Mouse (Mus musculus) CH12.LX (cell line): ENCODE measurements around the gene Rubcnl. TPM values are rescaled to one million over a fixed set of nuclear protein-coding genes. Genes with fewer than 3 reads are reported as not detected.

ENCODE experiments used
- DNase-seq: peaks from one replicate; pipeline ENCODE4 v3.0.0-alpha.2; 2013; ENCODE audit errors: extremely low read depth
- H3K27ac ChIP-seq: 2 replicates; pipeline ENCODE4 v1.5.1; 2012; ENCODE audit warnings: low read depth, mild to moderate bottlenecking, control low read depth, moderate library complexity; ENCODE audit not compliant: insufficient read depth
- H3K27me3 ChIP-seq: replicated peaks from 2 replicates; pipeline ENCODE3; 2012; ENCODE audit warnings: inconsistent platforms
- H3K36me3 ChIP-seq, 2 experiments: replicated peaks in 1 of 2; 2 replicates each; pipeline versions ENCODE3 to v1.6.1; 2012; ENCODE audit warnings: inconsistent platforms in 1 of 2, low read length in 1 of 2, mild to moderate bottlenecking in 1 of 2, mixed read lengths in 1 of 2, moderate library complexity in 1 of 2; ENCODE audit not compliant: control insufficient read depth in 1 of 2, insufficient read depth in 1 of 2
- H3K4me1 ChIP-seq, 2 experiments: 2 replicates each; pipeline ENCODE4 v1.6.1; 2012; ENCODE audit warnings: inconsistent platforms in 1 of 2, moderate library complexity in 1 of 2; ENCODE audit not compliant: insufficient read depth in 2 of 2, control insufficient read depth in 1 of 2
- H3K4me2 ChIP-seq: 2 replicates; pipeline ENCODE4 v1.6.1; 2012; ENCODE audit warnings: low read depth, mild to moderate bottlenecking, control low read depth; ENCODE audit not compliant: poor library complexity, insufficient read depth, severe bottlenecking
- H3K4me3 ChIP-seq, 3 experiments: fragments of 150-350 bp in 1 of 3; sonication (generic) in 1 of 3; replicated peaks in 1 of 3; 2 replicates each; pipeline versions ENCODE3 to v1.5.1; 2011 to 2012; ENCODE audit warnings: low read depth in 2 of 3, low read length in 2 of 3, mild to moderate bottlenecking in 2 of 3, moderate library complexity in 2 of 3, control low read depth in 1 of 3, improper control_type of control experiment in 1 of 3, inconsistent platforms in 1 of 3, mixed read lengths in 1 of 3; ENCODE audit not compliant: poor library complexity in 1 of 3
- H3K79me2 ChIP-seq: replicated peaks from 2 replicates; pipeline ENCODE4 v1.6.1; 2012; ENCODE audit warnings: mild to moderate bottlenecking, moderate library complexity; ENCODE audit not compliant: control insufficient read depth, poor library complexity, insufficient read depth, severe bottlenecking; ENCODE audit errors: extremely low read depth
- H3K9ac ChIP-seq: 2 replicates; pipeline ENCODE4 v1.6.1; 2012; ENCODE audit warnings: low read depth, mild to moderate bottlenecking, control low read depth, moderate library complexity; ENCODE audit not compliant: insufficient read depth
- H3K9me3 ChIP-seq: replicated peaks from 2 replicates; pipeline ENCODE3; 2012; ENCODE audit warnings: low read length, inconsistent platforms, mixed read lengths
- BHLHE40 ChIP-seq: IDR thresholded peaks from 2 replicates; pipeline ENCODE4 v1.6.1; 2011; ENCODE audit warnings: mild to moderate bottlenecking, low read depth, low read length, improper control_type of control experiment
- CHD1 ChIP-seq: IDR thresholded peaks from 2 replicates; pipeline ENCODE4 v1.6.1; 2012; ENCODE audit warnings: low read depth, low read length, improper control_type of control experiment, inconsistent platforms
- E2F4 ChIP-seq: IDR thresholded peaks from 2 replicates; pipeline ENCODE4 v1.6.1; 2011; ENCODE audit warnings: low read depth, low read length, improper control_type of control experiment; ENCODE audit not compliant: insufficient replicate concordance
- ELF1 ChIP-seq: IDR thresholded peaks from 2 replicates; pipeline ENCODE4 v1.6.1; 2014; ENCODE audit warnings: low read depth, mild to moderate bottlenecking, inconsistent platforms, low read length, improper control_type of control experiment
- EP300 ChIP-seq: IDR thresholded peaks from 2 replicates; pipeline ENCODE4 v1.6.1; 2011; ENCODE audit warnings: low read length, improper control_type of control experiment
- ETS1 ChIP-seq: conservative IDR thresholded peaks from 2 replicates; pipeline ENCODE4 v1.6.1; 2012; ENCODE audit warnings: low read depth, mild to moderate bottlenecking, inconsistent platforms, low read length, improper control_type of control experiment, moderate library complexity
- GABPA ChIP-seq: IDR thresholded peaks from 2 replicates; pipeline ENCODE4 v1.6.1; 2012; ENCODE audit warnings: low read depth, low read length, improper control_type of control experiment, inconsistent platforms; ENCODE audit not compliant: insufficient replicate concordance
- HCFC1 ChIP-seq: IDR thresholded peaks from 2 replicates; pipeline ENCODE4 v1.6.1; 2012; ENCODE audit warnings: low read depth, mild to moderate bottlenecking, inconsistent platforms, low read length, improper control_type of control experiment
- IRF4 ChIP-seq: IDR thresholded peaks from 2 replicates; pipeline ENCODE4 v1.6.1; 2014; ENCODE audit warnings: low read depth, mild to moderate bottlenecking, inconsistent platforms, low read length, improper control_type of control experiment
- JUN ChIP-seq: IDR thresholded peaks from 2 replicates; pipeline ENCODE4 v1.6.1; 2011; ENCODE audit warnings: low read depth, mild to moderate bottlenecking, low read length, improper control_type of control experiment, moderate library complexity; ENCODE audit not compliant: insufficient read depth
- JUND ChIP-seq: conservative IDR thresholded peaks from 2 replicates; pipeline ENCODE4 v1.6.1; 2011; ENCODE audit warnings: low read depth, low read length, improper control_type of control experiment
- KAT2A ChIP-seq: IDR thresholded peaks from 2 replicates; pipeline ENCODE4 v1.6.1; 2012; ENCODE audit warnings: low read length, improper control_type of control experiment, inconsistent platforms; ENCODE audit not compliant: insufficient replicate concordance
- MAFK ChIP-seq: IDR thresholded peaks from 2 replicates; pipeline ENCODE4 v1.6.1; 2011; ENCODE audit warnings: low read length, improper control_type of control experiment; ENCODE audit not compliant: insufficient replicate concordance
- MAX ChIP-seq: IDR thresholded peaks from 2 replicates; pipeline ENCODE4 v1.6.1; 2011; ENCODE audit warnings: low read length, improper control_type of control experiment
- MAZ ChIP-seq: IDR thresholded peaks from 2 replicates; pipeline ENCODE4 v1.6.1; 2012; ENCODE audit warnings: low read depth, mild to moderate bottlenecking, inconsistent platforms, low read length, improper control_type of control experiment, moderate library complexity
- MEF2A ChIP-seq: IDR thresholded peaks from 2 replicates; pipeline ENCODE4 v1.6.1; 2014; ENCODE audit warnings: low read depth, mild to moderate bottlenecking, inconsistent platforms, low read length, improper control_type of control experiment, borderline replicate concordance
- MXI1 ChIP-seq: IDR thresholded peaks from 2 replicates; pipeline ENCODE4 v1.6.1; 2011; ENCODE audit warnings: mild to moderate bottlenecking, low read depth, low read length, improper control_type of control experiment
- PAX5 ChIP-seq: IDR thresholded peaks from 2 replicates; pipeline ENCODE4 v1.6.1; 2012; ENCODE audit warnings: low read length, inconsistent platforms, mixed read lengths
- POLR2A ChIP-seq: IDR thresholded peaks from 2 replicates; pipeline ENCODE4 v1.6.1; 2011; ENCODE audit warnings: low read depth, mild to moderate bottlenecking, improper control_type of control experiment, low read length
- POLR2AphosphoS2 ChIP-seq: IDR thresholded peaks from 2 replicates; pipeline ENCODE4 v1.6.1; 2011; ENCODE audit warnings: low read depth, low read length, improper control_type of control experiment
- SMC3 ChIP-seq: IDR thresholded peaks from 2 replicates; pipeline ENCODE4 v1.6.1; 2011; ENCODE audit warnings: low read depth, low read length, improper control_type of control experiment
- TBP ChIP-seq: conservative IDR thresholded peaks from 2 replicates; pipeline ENCODE4 v1.6.1; 2011; ENCODE audit warnings: low read depth, low read length, improper control_type of control experiment
- UBTF ChIP-seq: IDR thresholded peaks from 2 replicates; pipeline ENCODE4 v1.6.1; 2012; ENCODE audit warnings: low read depth, mild to moderate bottlenecking, inconsistent platforms, low read length, improper control_type of control experiment, moderate library complexity
- USF1 ChIP-seq: IDR thresholded peaks from 2 replicates; pipeline ENCODE4 v1.6.1; 2014; ENCODE audit warnings: low read depth, mild to moderate bottlenecking, inconsistent platforms, low read length, improper control_type of control experiment
- ZKSCAN1 ChIP-seq: IDR thresholded peaks from 2 replicates; pipeline ENCODE4 v1.6.1; 2012; ENCODE audit warnings: low read depth, inconsistent platforms, low read length, improper control_type of control experiment, borderline replicate concordance
- dilution Hi-C: fragments of 300-500 bp; cut with MboI; formaldehyde crosslinking; loops from 2 replicates; pipeline ENCODE4 v1.14.3; 2020; ENCODE audit warnings: low sequenced_read_pairs; ENCODE audit not compliant: extremely low pct_unique_long_range_greater_than_20kb, extremely low pct_ligation_motif_present
- in situ Hi-C: fragments of 300-500 bp; cut with MboI; formaldehyde crosslinking; loops from 3 replicates; pipeline ENCODE4 v1.14.3; 2019; ENCODE audit warnings: low sequenced_read_pairs, low pct_ligation_motif_present, low pct_unique_long_range_greater_than_20kb, mixed read lengths
- polyA plus RNA-seq: library from polyadenylated mRNA; unstranded; fragments of >175 nt; gene quantifications from 2 replicates; pipeline ENCODE4 v1.2.1, GENCODE M21; 2012; ENCODE audit warnings: low read depth; ENCODE audit not compliant: insufficient read length
- total RNA-seq, 2 experiments: library from RNA; depleted of rRNA; stranded (reverse); fragments of 300-350 nt in 1 of 2; fragments of >200 nt in 1 of 2; gene quantifications; 2 replicates each; pipeline ENCODE4 v1.2.3; 2012 to 2014

The Rubcnl gene
- total and polyA plus RNA-seq, 3 experiments, result 24.7 to 27.2 (median 24.9) TPM

- TF ChIP-seq ELF1 (peak; percentile 58; the same call in 1 of the 2 replicates), PAX5 (no peak), SMC3 (peak; percentile 25; the same call in 1 of the 2 replicates), EP300 (no peak; the same call in 1 of the 2 replicates), HCFC1 (no peak), USF1 (no peak), ZKSCAN1 (no peak), JUND (no peak)
These were observed 4.7 kb upstream of the Rubcnl start (continued) for GRCm38 (mm10) chr14:75010986-75011655.

- in situ Hi-C loops, result no loop called here
- DNase-seq, result no peak
- peak overlapping the region; percentile 63 to 91 (median 85) for H3K4me3 ChIP-seq
- peaks cover 3 to 50% of the 10 kb centered on the region in 2 experiments for H3K4me1 ChIP-seq
- peak overlapping the region; percentile 92 for H3K9ac ChIP-seq
- TF ChIP-seq HCFC1 (no peak), JUN (no peak), PAX5 (no peak), E2F4 (no peak), TBP (peak; percentile 67), MAFK (no peak; the same call in 1 of the 2 replicates), MAZ (no peak), MXI1 (0 out of 2 replicates have a peak, but pooled peaks have one; percentile 50), GABPA (no peak), UBTF (peak; percentile 55), POLR2A (no peak; the same call in 1 of the 2 replicates), ZKSCAN1 (no peak), JUND (no peak), POLR2AphosphoS2 (no peak), ETS1 (0 out of 2 replicates have a peak, but pooled peaks have one; percentile 13), IRF4 (peak; percentile 64; the same call in 1 of the 2 replicates), EP300 (peak; percentile 54; the same call in 1 of the 2 replicates), MEF2A (no peak), MAX (0 out of 2 replicates have a peak, but pooled peaks have one; percentile 2), CHD1 (no peak), BHLHE40 (no peak), USF1 (no peak), KAT2A (no peak)
- TF ChIP-seq, all 38 proteins: peak for 7
- Histone ChIP-seq H3K4me2 (peak overlapping the region; percentile 99), H3K27ac (peak overlapping the region; percentile 97), H3K79me2 (peaks cover 23% of the 10 kb centered on the region), H3K36me3 (peaks cover 2 to 3% of the 10 kb centered on the region in 2 experiments), H3K9me3 (no peaks in the 10 kb centered on the region), H3K27me3 (no peaks in the 10 kb centered on the region)
- dilution Hi-C loops, result no loop called here
These were observed 841 bp downstream of the Rubcnl start for GRCm38 (mm10) chr14:75016715-75017020.
